Mouse (Mus musculus) lung, adult 2 months (tissue): ENCODE measurements around the gene Ppard. TPM values are rescaled to one million over a fixed set of nuclear protein-coding genes. Genes with fewer than 3 reads are reported as not detected.

Experiments
- DNase-seq: peaks from one replicate; pipeline ENCODE4 v3.0.0; 2022
- H3K4me1 ChIP-seq: fragments of 200-500 bp; 2 replicates; pipeline ENCODE4 v1.6.1; 2011; ENCODE audit warnings: low read length; ENCODE audit not compliant: control insufficient read depth, insufficient read depth
- H3K4me3 ChIP-seq: fragments of 200-500 bp; replicated peaks from 2 replicates; pipeline ENCODE3; 2011; ENCODE audit warnings: low read depth, mild to moderate bottlenecking, control low read depth, low read length; ENCODE audit errors: extremely low read depth
- CTCF ChIP-seq: fragments of 200-500 bp; IDR thresholded peaks from 2 replicates; pipeline ENCODE4 v1.5.1; 2011; ENCODE audit warnings: mild to moderate bottlenecking, low read length, control low read depth; ENCODE audit not compliant: insufficient read depth
- POLR2A ChIP-seq: fragments of 200-500 bp; IDR thresholded peaks from 2 replicates; pipeline ENCODE4 v1.6.1; 2011; ENCODE audit warnings: low read depth, mild to moderate bottlenecking, control low read depth, low read length, borderline replicate concordance; ENCODE audit errors: extremely low read depth
- WGBS: fragments of 180-500 bp; shearing (Covaris S2); methylation state at CpG from one replicate; pipeline ENCODE4 v1.1.7; 2018; 5-methylcytosine and 5-hydroxymethylcytosine counted together
- polyA plus RNA-seq: library from polyadenylated mRNA; depleted of rRNA; stranded (reverse); fragments of >200 nt; gene quantifications from 2 replicates; pipeline ENCODE4 v1.2.3, GENCODE M21; 2012

Gene Ppard
- polyA plus RNA-seq, 1 experiment = 41.7 TPM

DNA sequence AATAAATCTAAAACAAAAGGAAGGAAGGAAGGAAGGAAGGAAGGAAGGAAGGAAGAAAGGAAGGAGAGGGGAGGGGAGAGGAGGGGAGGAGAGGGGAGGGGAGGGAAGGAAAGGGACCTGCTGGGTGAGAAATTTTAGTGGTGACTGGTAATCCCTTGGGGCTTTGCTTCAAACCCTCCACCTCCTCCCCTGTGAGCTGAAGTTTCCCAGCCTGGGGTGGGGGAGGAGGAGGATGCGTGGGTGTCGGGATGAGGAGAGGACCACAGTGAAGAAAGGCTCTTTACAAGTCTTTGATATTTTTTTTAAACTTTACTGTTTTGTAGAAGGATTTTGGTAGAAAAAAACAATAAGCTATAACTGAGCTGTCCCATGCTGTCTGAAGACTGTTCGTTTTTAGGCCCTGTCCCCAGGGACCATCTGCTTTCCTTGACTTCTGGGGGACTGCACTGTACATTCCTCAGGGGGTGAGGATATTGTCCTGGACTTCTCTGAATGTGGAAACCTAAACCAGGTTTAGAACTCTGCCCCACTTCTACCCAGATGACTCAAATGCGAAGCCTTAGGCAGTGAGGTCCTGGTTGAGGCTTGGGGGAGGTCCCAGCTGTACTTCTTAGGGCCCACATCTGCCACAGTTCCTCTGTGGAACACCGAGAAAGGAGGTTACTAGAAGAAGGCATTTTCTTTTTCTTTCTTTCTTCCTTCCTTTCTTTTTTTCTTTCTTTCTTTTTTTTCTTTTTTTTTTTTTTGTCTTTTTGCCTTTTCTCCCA is 79.0 kb downstream of the Ppard start:
- no peak overlapping the region for H3K4me3 ChIP-seq
- no peak for TF ChIP-seq POLR2A
- TF ChIP-seq CTCF = no peak
- 72% methylated on average over 5 of the region's 5 CpGs for WGBS

DNA sequence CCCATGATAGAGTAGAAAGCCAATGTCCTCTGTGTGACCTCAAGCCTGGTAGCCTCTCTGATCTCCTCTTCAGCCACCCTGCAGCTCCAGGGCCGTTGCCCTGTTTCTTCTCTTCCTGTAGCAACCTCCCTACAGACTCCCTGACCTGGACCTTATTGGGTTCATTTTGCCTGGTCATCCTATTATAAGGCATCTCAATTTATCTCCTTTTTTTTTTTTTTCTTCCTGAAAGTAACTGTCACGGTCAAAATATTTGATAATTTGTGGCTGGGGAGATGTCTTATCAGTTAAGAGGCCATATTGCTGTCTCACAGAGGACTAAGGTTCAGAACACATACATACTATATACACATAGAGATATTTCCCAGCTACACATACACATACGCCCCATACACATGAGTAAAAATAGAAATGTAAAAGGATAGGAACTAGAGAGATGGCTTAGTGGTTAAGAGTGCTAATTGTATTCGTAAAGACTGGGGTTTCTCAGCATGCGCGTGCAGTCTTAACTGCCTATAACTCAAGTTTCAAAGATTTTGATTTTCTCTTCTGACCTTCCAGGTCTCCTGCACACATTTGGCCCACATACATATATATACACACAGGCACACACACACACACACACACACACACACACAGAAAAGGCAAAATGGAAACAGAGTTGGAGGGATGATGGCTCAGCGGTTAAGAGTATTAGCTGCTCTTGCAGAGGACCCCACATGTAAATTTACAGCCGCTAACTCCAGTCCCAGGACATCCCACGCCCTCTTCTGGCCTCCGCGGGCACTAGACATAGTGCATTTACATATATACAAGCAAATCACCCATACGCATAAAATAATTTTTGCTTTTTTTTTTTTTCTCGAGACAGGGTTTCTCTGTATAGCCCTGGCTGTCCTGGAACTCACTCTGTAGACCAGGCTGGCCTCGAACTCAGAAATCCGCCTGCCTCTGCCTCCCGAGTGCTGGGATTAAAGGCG is 80.0 kb downstream of the Ppard start:
- H3K4me3 ChIP-seq = peak overlapping the region; percentile 12
- no peak for TF ChIP-seq POLR2A
- peak; percentile 24; the same call in 1 of the 2 replicates for TF ChIP-seq CTCF
- DNase-seq = no peak
- peaks cover 3% of the 10 kb centered on the region for H3K4me1 ChIP-seq
- WGBS = 29% methylated on average over 17 of the region's 17 CpGs

More for the DNA sequence above, 79.0 kb downstream of the Ppard start:
- H3K4me1 ChIP-seq = peaks cover 3% of the 10 kb centered on the region
- no peak for DNase-seq

DNA sequence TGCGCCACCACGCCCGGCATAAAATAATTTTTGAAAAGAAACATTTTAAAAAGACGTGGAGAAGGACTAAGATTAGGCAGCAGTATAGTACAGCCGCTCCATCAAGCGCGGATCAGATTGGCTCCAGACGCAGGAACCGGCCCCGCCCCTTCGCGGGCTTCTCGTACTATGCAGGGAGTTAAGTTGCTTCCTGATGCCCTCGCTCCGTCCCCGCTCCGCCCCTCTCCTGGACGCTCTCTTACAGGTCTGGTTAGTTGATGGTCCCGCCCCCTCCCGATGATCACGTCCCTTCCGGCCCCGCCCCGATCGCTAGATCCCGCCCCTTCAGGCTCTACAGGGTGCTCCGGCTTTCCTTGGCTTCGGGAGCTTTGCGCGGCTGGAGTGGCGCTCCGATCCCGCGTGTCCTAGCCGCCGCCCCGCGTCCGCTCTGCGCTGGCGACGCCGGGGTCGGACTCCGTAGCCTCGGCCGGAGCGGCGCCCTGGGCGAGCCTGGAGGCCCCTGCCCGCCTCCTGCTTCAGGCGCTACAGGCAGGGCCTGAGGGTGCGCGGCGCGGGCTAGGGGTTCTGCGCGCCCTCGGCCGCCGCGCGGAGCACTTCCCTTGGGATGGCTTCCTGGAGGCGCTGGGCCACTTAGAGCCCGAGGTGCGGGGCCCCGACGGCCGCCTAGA is 80.8 kb downstream of the Ppard start, which contains the start of gene Fance:
TSS of gene Fance (plus strand) at position 308 of the 668 bp plus-strand sequence.
- TF ChIP-seq POLR2A (peak; percentile 90; the same call in 1 of the 2 replicates), CTCF (no peak)
- peak; percentile 86 for DNase-seq
- H3K4me1 ChIP-seq = peaks cover 3% of the 10 kb centered on the region
- H3K4me3 ChIP-seq = peak within 1 kb of the TSS; percentile 77
- under 1% methylated on average over 69 of the region's 69 CpGs for WGBS

DNA sequence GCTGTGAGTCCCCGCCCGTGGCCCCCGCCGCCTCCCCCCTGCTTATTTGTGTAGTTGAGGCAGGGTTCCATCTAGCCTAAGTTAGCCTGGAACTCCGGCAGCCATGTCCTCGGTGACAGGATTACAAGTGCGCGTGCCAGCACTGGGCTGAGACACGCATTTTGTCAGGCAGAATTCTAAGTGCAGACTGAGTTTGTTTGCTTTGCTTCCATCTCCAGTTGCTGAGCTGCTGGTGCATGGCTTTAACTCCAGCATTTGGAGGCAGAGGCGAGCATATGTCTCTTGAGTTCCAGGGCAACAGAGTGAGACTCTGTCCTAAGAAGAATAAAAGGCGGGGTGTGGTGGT is 81.4 kb downstream of the Ppard start:
- 3% methylated on average over 11 of the region's 11 CpGs for WGBS
- Histone ChIP-seq H3K4me1 (no peaks in the 10 kb centered on the region; the same call in 1 of the 2 replicates), H3K4me3 (peak overlapping the region; percentile 77)
- TF ChIP-seq POLR2A (no peak), CTCF (no peak)
- DNase-seq = no peak

DNA sequence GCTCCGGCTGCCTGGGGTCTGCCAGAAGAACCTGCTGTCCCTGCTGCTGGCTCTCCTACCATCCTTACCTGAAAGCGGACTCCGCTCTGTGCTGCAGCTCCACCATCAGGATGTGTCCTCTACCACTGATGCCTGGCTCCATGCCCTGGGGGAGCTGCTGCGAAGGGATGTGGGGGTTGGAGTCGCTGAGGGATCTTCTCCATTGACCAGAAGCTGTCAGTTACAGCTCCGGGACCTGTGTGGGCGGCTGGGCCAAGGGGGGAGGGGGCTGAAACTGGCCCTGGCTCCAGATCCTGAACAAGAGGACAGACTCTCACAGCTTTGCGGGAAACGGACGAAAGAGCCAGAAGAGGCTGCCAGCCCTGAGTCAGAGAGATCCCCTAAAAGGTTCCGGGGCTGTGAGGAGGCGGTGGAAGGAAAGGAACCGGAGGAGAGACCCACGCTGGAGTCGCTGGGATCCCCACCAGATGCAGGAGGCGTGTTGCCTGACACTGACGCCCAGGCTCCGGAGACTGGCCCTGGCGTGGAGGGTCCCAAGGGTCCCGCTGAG is 83.2 kb downstream of the Ppard start:
- no peak for DNase-seq
- no peaks in the 10 kb centered on the region; the same call in 1 of the 2 replicates for H3K4me1 ChIP-seq
- H3K4me3 ChIP-seq = no peak overlapping the region
- WGBS = 88% methylated on average over 20 of the region's 20 CpGs
- TF ChIP-seq CTCF = no peak
- no peak for TF ChIP-seq POLR2A

DNA sequence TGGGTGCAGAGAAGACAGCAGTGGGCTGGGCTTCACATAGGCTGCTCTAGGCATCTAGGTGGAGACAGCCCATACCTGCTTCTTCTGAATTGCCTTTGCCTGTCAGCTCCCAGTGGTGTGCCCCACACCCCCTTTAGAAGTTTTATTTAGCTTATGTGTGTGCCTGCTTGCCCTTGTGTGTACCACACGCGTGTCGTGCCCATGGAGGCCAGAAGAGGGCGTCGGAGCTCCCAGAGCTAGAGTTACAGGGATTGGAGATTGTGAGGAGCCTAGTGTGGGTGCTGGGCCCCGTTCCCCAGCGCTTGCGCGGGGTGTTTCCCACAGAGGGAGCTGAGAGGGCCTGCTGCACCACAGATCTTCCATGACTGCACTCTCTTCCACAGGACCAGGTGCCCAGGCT is 84.0 kb downstream of the Ppard start:
- Histone ChIP-seq H3K4me3 (no peak overlapping the region), H3K4me1 (no peaks in the 10 kb centered on the region; the same call in 1 of the 2 replicates)
- 92% methylated on average over 9 of the region's 9 CpGs for WGBS
- no peak for DNase-seq
- TF ChIP-seq POLR2A (no peak), CTCF (no peak)

DNA sequence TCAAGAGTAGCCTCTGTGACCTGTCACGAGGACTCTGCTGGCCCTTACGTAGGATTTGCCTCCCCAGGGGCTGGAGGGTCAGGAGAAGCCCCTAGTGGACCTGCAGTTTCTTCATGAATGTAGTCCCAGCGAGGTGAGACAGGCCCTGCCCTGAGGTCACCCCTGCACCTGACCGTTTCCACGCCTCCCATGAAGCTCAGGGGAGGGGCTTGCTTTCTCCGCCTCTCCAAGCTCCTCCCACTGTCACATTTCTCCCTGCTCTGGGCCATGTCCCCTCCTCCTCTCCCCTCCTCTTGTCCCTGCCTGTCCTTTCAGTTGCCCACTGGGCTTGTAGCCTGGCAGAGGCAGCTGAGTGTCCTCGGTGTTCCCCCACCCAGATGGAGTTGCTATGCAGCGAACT is 84.6 kb downstream of the Ppard start:
- Histone ChIP-seq H3K4me1 (no peaks in the 10 kb centered on the region; the same call in 1 of the 2 replicates), H3K4me3 (no peak overlapping the region)
- TF ChIP-seq POLR2A = no peak
- TF ChIP-seq CTCF = no peak
- 70% methylated on average over 8 of the region's 8 CpGs for WGBS
- DNase-seq = no peak

DNA sequence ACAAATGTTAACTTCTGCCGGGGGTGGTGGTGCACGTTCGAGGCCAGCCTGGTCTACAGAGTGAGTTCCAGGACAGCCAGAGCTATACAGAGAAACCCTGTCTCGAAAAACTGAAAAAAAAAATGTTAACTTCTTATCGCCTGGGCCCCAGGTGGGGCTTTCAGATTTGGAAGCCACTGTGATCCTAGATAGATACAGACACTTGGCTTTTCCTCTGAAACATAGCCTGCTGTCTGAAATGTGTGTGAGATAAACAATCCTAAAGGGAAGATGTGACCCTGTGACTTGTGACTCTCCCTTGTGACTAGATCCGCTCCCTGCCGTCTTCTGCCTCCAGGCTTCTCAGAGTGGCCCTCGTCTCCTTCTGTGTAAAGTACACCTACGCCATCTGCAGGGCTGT is 85.2 kb downstream of the Ppard start:
- TF ChIP-seq POLR2A = no peak
- TF ChIP-seq CTCF = no peak
- Histone ChIP-seq H3K4me3 (no peak overlapping the region), H3K4me1 (no peaks in the 10 kb centered on the region; the same call in 1 of the 2 replicates)
- 86% methylated on average over 9 of the region's 9 CpGs for WGBS
- DNase-seq = no peak
